14 mouse cellular contexts compared by ENCODE assay signal in the genomic region with DNA sequence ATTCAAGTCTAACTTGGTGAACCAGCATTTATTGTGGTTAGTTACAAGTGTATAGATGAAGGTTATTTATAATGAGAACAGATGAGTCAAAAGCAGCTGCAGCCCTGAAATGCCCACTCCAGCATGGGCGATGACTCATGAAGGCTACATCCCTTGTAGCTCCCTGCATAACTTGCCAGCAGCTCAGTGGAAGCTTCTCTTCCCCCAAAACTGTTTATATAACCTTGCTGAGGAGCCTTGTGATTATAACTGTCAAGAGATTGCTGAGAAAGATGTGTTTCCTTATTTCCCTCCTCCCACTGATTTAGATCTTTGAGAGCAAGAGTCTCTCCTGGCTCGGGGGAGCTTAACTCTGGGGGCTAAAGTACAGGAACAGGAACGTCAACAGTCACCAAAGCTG.
A peak's percentile ranks its signal among the peaks of the same experiment; 100 is the strongest.
DNase-seq lines count a peak whose midpoint lies in the region; ATAC-seq and TF ChIP-seq lines count a peak whose summit lies in the region.
"Had no signal": no experiment of that assay in that cellular context is flagged by ENCODE, and none has a peak within 500 bp of the region (broad histone marks: within the 10 kb centered on the region; RNA-seq: fewer than 3 reads in every experiment).

No protein-coding gene starts in this region.

- no peaks in the 10 kb centered on the region for H3K36me3 ChIP-seq in forebrain, postnatal 0 days (ENCODE audit: insufficient read depth)
- H3K36me3 ChIP-seq in forebrain, embryonic 14.5 days (ENCODE audit: control insufficient read depth, insufficient read depth, low read length) = no peaks in the 10 kb centered on the region
- no peaks in the 10 kb centered on the region for H3K36me3 ChIP-seq in stomach, embryonic 14.5 days (ENCODE audit: control insufficient read depth, insufficient read depth, low read length)
- no peaks in the 10 kb centered on the region for H3K36me3 ChIP-seq in stomach, postnatal 0 days (ENCODE audit: control insufficient read depth, insufficient read depth, low read length)
- H3K36me3 ChIP-seq: embryonic facial prominence, embryonic 13.5 days; liver, embryonic 13.5 days; midbrain, embryonic 10.5 days; neural tube, embryonic 13.5 days had no signal

- no peak for TF ChIP-seq CTCF in forebrain, postnatal 0 days (IDR thresholded peaks at IDR 0.05; ENCODE audit: low read depth)
- no peak for TF ChIP-seq CTCF in stomach, postnatal 0 days (IDR thresholded peaks at IDR 0.05; ENCODE audit: low read depth)

- no peak overlapping the region for H3K4me2 ChIP-seq in forebrain, postnatal 0 days (ENCODE audit: low read depth)
- no peak overlapping the region for H3K4me2 ChIP-seq in forebrain, embryonic 14.5 days (ENCODE audit: low read length)
- no peak overlapping the region for H3K4me2 ChIP-seq in stomach, embryonic 14.5 days (replicated peaks; ENCODE audit: low read depth, low read length)
- no peak overlapping the region for H3K4me2 ChIP-seq in stomach, postnatal 0 days (replicated peaks; ENCODE audit: low read depth)
- H3K4me2 ChIP-seq: embryonic facial prominence, embryonic 13.5 days; liver, embryonic 13.5 days; neural tube, embryonic 13.5 days had no signal

- intact Hi-C loops in left cerebral cortex, postnatal 10 days (cut with DNase I) = loop anchor here (10.0 kb wide), 1 partner anchor 278 kb away; no protein-coding TSS in a partner anchor

- 0 out of 2 replicates have a peak, but pooled peaks cover 4% of the 10 kb centered on the region for H3K4me1 ChIP-seq in forebrain, postnatal 0 days (ENCODE audit: insufficient read depth)
- no peaks in the 10 kb centered on the region for H3K4me1 ChIP-seq in forebrain, embryonic 14.5 days (ENCODE audit: control insufficient read depth, insufficient read depth, low read length)
- H3K4me1 ChIP-seq in stomach, embryonic 14.5 days (ENCODE audit: control insufficient read depth, insufficient read depth, low read length) = no peaks in the 10 kb centered on the region
- no peaks in the 10 kb centered on the region for H3K4me1 ChIP-seq in stomach, postnatal 0 days (replicated peaks; ENCODE audit: control insufficient read depth, insufficient read depth)
- H3K4me1 ChIP-seq: embryonic facial prominence, embryonic 13.5 days; liver, embryonic 13.5 days; midbrain, embryonic 10.5 days; neural tube, embryonic 13.5 days had no signal

- 56% methylated on average over 3 of the region's 3 CpGs for WGBS in forebrain, postnatal 0 days
- 66% methylated on average over 3 of the region's 3 CpGs for WGBS in forebrain, embryonic 14.5 days
- WGBS in stomach, embryonic 14.5 days = 12% methylated on average over 3 of the region's 3 CpGs
- WGBS in stomach, postnatal 0 days = 21% methylated on average over 3 of the region's 3 CpGs

- H3K9ac ChIP-seq in forebrain, postnatal 0 days = no peak overlapping the region
- no peak overlapping the region for H3K9ac ChIP-seq in forebrain, embryonic 14.5 days (ENCODE audit: low read length)
- H3K9ac ChIP-seq in stomach, embryonic 14.5 days (replicated peaks; ENCODE audit: low read depth, low read length) = no peak overlapping the region
- no peak overlapping the region for H3K9ac ChIP-seq in stomach, postnatal 0 days (ENCODE audit: low read length)
- H3K9ac ChIP-seq: embryonic facial prominence, embryonic 13.5 days; liver, embryonic 13.5 days; neural tube, embryonic 13.5 days had no signal

- H3K27ac ChIP-seq in forebrain, postnatal 0 days (ENCODE audit: low read depth, low read length) = no peak overlapping the region
- H3K27ac ChIP-seq in forebrain, embryonic 14.5 days (ENCODE audit: low read depth, low read length) = no peak overlapping the region
- no peak overlapping the region for H3K27ac ChIP-seq in stomach, embryonic 14.5 days (ENCODE audit: low read length)
- no peak overlapping the region for H3K27ac ChIP-seq in stomach, postnatal 0 days (replicated peaks)
- H3K27ac ChIP-seq: liver, embryonic 13.5 days; midbrain, embryonic 10.5 days; neural tube, embryonic 13.5 days had no signal

- DNase-seq in forebrain, postnatal 0 days = no peak
- DNase-seq in forebrain, embryonic 14.5 days (ENCODE audit: low spot score) = no peak
- no peak for DNase-seq in stomach, postnatal 0 days (ENCODE audit: low spot score)
- DNase-seq in left cerebral cortex, postnatal 10 days (ENCODE audit: extremely low spot score in 1 of 2, low spot score in 2 of 2) = peak; percentile 23 to 27
- DNase-seq in neural tube, embryonic 10.5 days (ENCODE audit: extremely low spot score, low spot score) = no peak
- no peak for DNase-seq in spleen, postnatal 10 days (ENCODE audit: low spot score in 2 of 2)
- DNase-seq: B cell, adult 2 months; kidney, adult 8-10 months; liver, embryonic 13.5 days had no signal

- H3K9me3 ChIP-seq in forebrain, postnatal 0 days (ENCODE audit: low read length) = no peaks in the 10 kb centered on the region
- H3K9me3 ChIP-seq in forebrain, embryonic 14.5 days (replicated peaks; ENCODE audit: control insufficient read depth, low read length) = no peaks in the 10 kb centered on the region
- no peaks in the 10 kb centered on the region for H3K9me3 ChIP-seq in stomach, embryonic 14.5 days (ENCODE audit: control insufficient read depth, low read depth, low read length)
- no peaks in the 10 kb centered on the region for H3K9me3 ChIP-seq in stomach, postnatal 0 days (ENCODE audit: control insufficient read depth, low read length)
- H3K9me3 ChIP-seq: embryonic facial prominence, embryonic 13.5 days; liver, embryonic 13.5 days; midbrain, embryonic 10.5 days; neural tube, embryonic 13.5 days had no signal

- H3K27me3 ChIP-seq in forebrain, postnatal 0 days (ENCODE audit: insufficient read depth, low read length) = no peaks in the 10 kb centered on the region
- no peaks in the 10 kb centered on the region for H3K27me3 ChIP-seq in forebrain, embryonic 14.5 days (replicated peaks; ENCODE audit: control insufficient read depth, insufficient read depth, low read length)
- no peaks in the 10 kb centered on the region for H3K27me3 ChIP-seq in stomach, embryonic 14.5 days (ENCODE audit: control insufficient read depth, insufficient read depth, low read length)
- H3K27me3 ChIP-seq in stomach, postnatal 0 days (ENCODE audit: control insufficient read depth, insufficient read depth, low read length) = no peaks in the 10 kb centered on the region
- H3K27me3 ChIP-seq: embryonic facial prominence, embryonic 13.5 days; liver, embryonic 13.5 days; neural tube, embryonic 13.5 days had no signal

- TF ChIP-seq EP300 in stomach, postnatal 0 days (optimal IDR thresholded peaks at IDR 0.05) = no peak

- peak; percentile 16; the same call in 1 of the 2 replicates for ATAC-seq in forebrain, postnatal 0 days
- no peak for ATAC-seq in forebrain, embryonic 14.5 days
- ATAC-seq in stomach, embryonic 14.5 days (ENCODE audit: insufficient number of reproducible peaks, insufficient read depth, low FRiP score, low read depth) = peak; percentile 65; the same call in 1 of the 2 replicates
- no peak for ATAC-seq in stomach, postnatal 0 days (ENCODE audit: low FRiP score, low TSS enrichment)
- ATAC-seq in megakaryocyte-erythroid progenitor cell, adult 5-6 weeks (replicated peaks; ENCODE audit: low FRiP score, low TSS enrichment, poor library complexity, severe bottlenecking) = no peak

- H3K4me3 ChIP-seq in forebrain, postnatal 0 days (ENCODE audit: low read depth, low read length) = no peak overlapping the region
- H3K4me3 ChIP-seq in forebrain, embryonic 14.5 days (ENCODE audit: low read depth, low read length) = no peak overlapping the region
- no peak overlapping the region for H3K4me3 ChIP-seq in stomach, embryonic 14.5 days (ENCODE audit: low read depth, low read length)
- H3K4me3 ChIP-seq in stomach, postnatal 0 days (ENCODE audit: low read depth, low read length) = no peak overlapping the region
- H3K4me3 ChIP-seq: embryonic facial prominence, embryonic 13.5 days; liver, embryonic 13.5 days; midbrain, embryonic 10.5 days; neural tube, embryonic 13.5 days had no signal

Comparison
In these comparisons a context has a peak if more than half of its experiments do, and no peak if none do; other contexts are left out.
1. ATAC-seq: peak in forebrain, postnatal 0 days (single experiment) and stomach, embryonic 14.5 days (single experiment); none in forebrain, embryonic 14.5 days (single experiment), stomach, postnatal 0 days (single experiment) and megakaryocyte-erythroid progenitor cell, adult 5-6 weeks (single experiment).
2. DNase-seq: peak in left cerebral cortex, postnatal 10 days (2 of 2); none in forebrain, postnatal 0 days (single experiment), forebrain, embryonic 14.5 days (single experiment), stomach, postnatal 0 days (single experiment), neural tube, embryonic 10.5 days (single experiment) and spleen, postnatal 10 days (0 of 2).